Mouse (Mus musculus): ENCODE measurements around the gene Kifc5b.

DNA sequence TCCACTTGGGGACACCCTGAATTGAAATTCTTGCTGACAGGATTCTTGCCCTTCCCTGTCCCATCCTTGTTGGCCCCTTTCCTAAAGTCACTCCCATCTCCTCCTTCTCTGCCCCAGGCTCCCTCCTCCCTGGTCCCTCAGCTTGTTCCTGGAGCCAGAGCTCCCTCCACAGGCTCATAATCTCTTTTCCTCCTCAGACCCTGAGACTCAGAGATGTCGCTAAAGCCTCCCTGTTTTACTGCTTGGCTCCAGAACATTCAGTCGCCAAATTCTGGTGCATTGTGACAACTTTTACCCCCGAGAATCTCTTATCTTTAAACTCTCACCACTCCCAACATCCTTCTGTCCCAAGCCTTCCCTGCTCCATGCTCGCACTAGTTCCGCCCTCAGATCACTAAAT, 12.6 kb upstream of the Kifc5b start:
- TF ChIP-seq EP300 (IDR thresholded peaks at IDR 0.05; ENCODE audit: low read depth) = no peak
- TF ChIP-seq CTCF (IDR thresholded peaks at IDR 0.05; ENCODE audit: low read depth) = no peak

Data from liver, embryonic 14.5 days (tissue).